In the genomic region with DNA sequence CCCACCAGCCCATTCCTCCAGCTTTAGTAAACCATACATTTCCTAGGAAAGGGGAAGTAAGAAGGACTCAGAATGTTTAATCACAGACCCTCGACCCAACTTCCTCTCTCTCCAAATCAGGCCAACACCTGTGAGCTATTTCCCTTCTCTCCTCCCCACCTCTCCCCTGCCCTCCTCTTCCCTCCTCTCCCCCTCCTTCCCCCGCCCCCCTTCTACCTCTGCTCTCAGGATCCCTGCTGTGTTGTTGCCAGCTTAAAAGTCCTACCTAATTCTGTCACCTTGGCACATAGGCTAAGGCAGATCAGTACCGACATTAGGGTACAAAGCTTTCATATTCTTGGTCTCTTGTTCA, we compare ENCODE assay signal across 7 mouse cellular contexts. TPM values are rescaled to one million over a fixed set of nuclear protein-coding genes. Genes with fewer than 3 reads are reported as not detected.
DNase-seq lines count a peak whose midpoint lies in the region; ATAC-seq lines count a peak whose summit lies in the region.

No protein-coding gene starts in this region.

- WGBS in lung, embryonic 16.5 days, result 8% methylated on average over 3 of the region's 3 CpGs
- 1% methylated on average over 2 of the region's 3 CpGs for WGBS in forebrain, embryonic 11.5 days
- 9% methylated on average over 3 of the region's 3 CpGs for WGBS in liver, embryonic 12.5 days (ENCODE audit: insufficient replicate concordance)

- H3K4me3 ChIP-seq in lung, embryonic 16.5 days (ENCODE audit: low read length), result peak overlapping the region; percentile 98; the same call in 1 of the 2 replicates
- H3K4me3 ChIP-seq in forebrain, embryonic 11.5 days (ENCODE audit: low read depth, low read length), result peak overlapping the region; percentile 89; the same call in 1 of the 2 replicates
- peak overlapping the region; percentile 85 for H3K4me3 ChIP-seq in liver, embryonic 12.5 days

- ATAC-seq in lung, embryonic 16.5 days (ENCODE audit: low read depth), result no peak
- no peak for ATAC-seq in forebrain, embryonic 11.5 days (replicated peaks; ENCODE audit: low FRiP score)
- ATAC-seq in liver, embryonic 12.5 days, result no peak

- H3K27ac ChIP-seq in lung, embryonic 16.5 days (ENCODE audit: low read length), result no peak overlapping the region
- H3K27ac ChIP-seq in forebrain, embryonic 11.5 days (ENCODE audit: low read depth, low read length), result no peak overlapping the region
- no peak overlapping the region for H3K27ac ChIP-seq in liver, embryonic 12.5 days

- no peaks in the 10 kb centered on the region for H3K36me3 ChIP-seq in lung, embryonic 16.5 days (ENCODE audit: control insufficient read depth, insufficient read depth, low read length)
- H3K36me3 ChIP-seq in forebrain, embryonic 11.5 days (ENCODE audit: control insufficient read depth, insufficient read depth, low read length), result no peaks in the 10 kb centered on the region
- no peaks in the 10 kb centered on the region for H3K36me3 ChIP-seq in liver, embryonic 12.5 days

- H3K27me3 ChIP-seq in lung, embryonic 16.5 days (ENCODE audit: control insufficient read depth, insufficient read depth, low read depth, low read length), result no peaks in the 10 kb centered on the region
- H3K27me3 ChIP-seq in forebrain, embryonic 11.5 days (ENCODE audit: control insufficient read depth, insufficient read depth, low read length), result no peaks in the 10 kb centered on the region
- peaks cover 10% of the 10 kb centered on the region; the same call in 1 of the 2 replicates for H3K27me3 ChIP-seq in liver, embryonic 12.5 days (replicated peaks)

- no peaks in the 10 kb centered on the region for H3K9me3 ChIP-seq in lung, embryonic 16.5 days (ENCODE audit: control insufficient read depth, low read length)
- no peaks in the 10 kb centered on the region for H3K9me3 ChIP-seq in forebrain, embryonic 11.5 days (ENCODE audit: control insufficient read depth, low read length)
- no peaks in the 10 kb centered on the region for H3K9me3 ChIP-seq in liver, embryonic 12.5 days (replicated peaks)

- H3K4me1 ChIP-seq in lung, embryonic 16.5 days (replicated peaks; ENCODE audit: control insufficient read depth, insufficient read depth, low read length), result peaks cover 11% of the 10 kb centered on the region
- peaks cover 2% of the 10 kb centered on the region; the same call in 1 of the 2 replicates for H3K4me1 ChIP-seq in forebrain, embryonic 11.5 days (replicated peaks; ENCODE audit: control insufficient read depth, insufficient read depth, low read length)
- H3K4me1 ChIP-seq in liver, embryonic 12.5 days, result peaks cover 22% of the 10 kb centered on the region

- H3K9ac ChIP-seq in lung, embryonic 16.5 days (ENCODE audit: low read length), result peak overlapping the region; percentile 86
- peak overlapping the region; percentile 93 for H3K9ac ChIP-seq in forebrain, embryonic 11.5 days (ENCODE audit: low read length)
- peak overlapping the region; percentile 65 for H3K9ac ChIP-seq in liver, embryonic 12.5 days

- DNase-seq in lung, adult 18-20 months, result no peak
- no peak for DNase-seq in forebrain, embryonic 11.5 days (ENCODE audit: low spot score)
- DNase-seq in thymus, postnatal 0 days (ENCODE audit: low spot score), result peak; percentile 46
- DNase-seq in MN1 (ENCODE audit: low spot score), result no peak
- no peak for DNase-seq in gastrocnemius, postnatal 10 days

- H3K4me2 ChIP-seq in lung, embryonic 16.5 days (ENCODE audit: low read depth, low read length), result peak overlapping the region; percentile 87
- H3K4me2 ChIP-seq in forebrain, embryonic 11.5 days (ENCODE audit: low read depth, low read length, severe bottlenecking), result peak overlapping the region; percentile 69
- H3K4me2 ChIP-seq in liver, embryonic 12.5 days, result peak overlapping the region; percentile 99

RNA-seq across cellular contexts. Expression of a gene that starts 0.8 kb away (rescaled TPM):
- polyA plus RNA-seq in lung, embryonic 16.5 days (2015; fragmentation: Nextera tagmentation; extraction: Ambion mirVana), result 3.4 TPM in 2 replicates
- 8.3 and 9.3 TPM in 2 replicates for polyA plus RNA-seq in forebrain, embryonic 11.5 days (2014; fragmentation: Nextera tagmentation; extraction: Ambion mirVana)
- polyA plus RNA-seq in liver, embryonic 12.5 days (2016; fragmentation: Nextera tagmentation; extraction: Ambion mirVana), result 0.57 and 0.72 TPM in 2 replicates
- polyA plus RNA-seq in thymus, postnatal 0 days (2015; fragmentation: Nextera tagmentation; extraction: Ambion mirVana), result 0.75 and 1.4 TPM in 2 replicates
- 1 to 10 TPM; 3.1 to 4.7 TPM for total RNA-seq in gastrocnemius, postnatal 10 days (2021)
